Mouse (Mus musculus): Measurements from ENCODE around the gene Ucp3.
"Not testable (repeated sequence)": the region's sequence is repeated elsewhere in the genome, so short reads cannot be mapped to it uniquely, and the experiment has no call there.

Ucp3 gene

DNA sequence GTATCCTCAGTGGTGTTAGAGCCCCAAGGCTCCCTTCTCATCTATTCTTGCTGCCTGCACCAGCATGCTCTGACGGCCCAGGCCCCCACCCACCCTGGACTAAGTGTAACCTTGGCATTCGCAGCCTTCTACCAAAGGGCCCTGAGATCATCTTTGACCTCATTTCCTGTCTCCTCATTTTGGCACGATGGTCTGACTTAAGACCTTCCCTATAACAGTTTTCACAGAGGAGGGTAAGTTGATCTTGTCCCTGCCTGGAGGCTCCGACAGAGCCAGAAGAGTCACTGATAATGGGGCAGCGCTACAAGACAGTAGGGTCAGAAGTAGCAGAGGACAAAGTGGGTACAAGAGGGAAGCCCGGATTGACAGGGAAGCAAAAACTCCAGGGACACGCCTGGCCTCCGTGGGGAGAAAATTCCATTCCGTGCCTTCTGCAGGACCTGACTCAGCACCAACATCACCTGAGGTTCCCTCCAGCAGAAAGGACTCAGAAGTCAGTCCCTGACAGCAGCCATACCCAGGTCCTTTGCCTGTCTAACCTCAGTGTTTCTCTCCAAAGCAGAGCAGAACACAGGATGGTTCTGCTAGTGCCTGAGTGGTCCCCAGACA is 1.2 kb downstream of the Ucp3 start:
- DNase-seq (ENCODE audit: low spot score in 2 of 2), result no peak

DNA sequence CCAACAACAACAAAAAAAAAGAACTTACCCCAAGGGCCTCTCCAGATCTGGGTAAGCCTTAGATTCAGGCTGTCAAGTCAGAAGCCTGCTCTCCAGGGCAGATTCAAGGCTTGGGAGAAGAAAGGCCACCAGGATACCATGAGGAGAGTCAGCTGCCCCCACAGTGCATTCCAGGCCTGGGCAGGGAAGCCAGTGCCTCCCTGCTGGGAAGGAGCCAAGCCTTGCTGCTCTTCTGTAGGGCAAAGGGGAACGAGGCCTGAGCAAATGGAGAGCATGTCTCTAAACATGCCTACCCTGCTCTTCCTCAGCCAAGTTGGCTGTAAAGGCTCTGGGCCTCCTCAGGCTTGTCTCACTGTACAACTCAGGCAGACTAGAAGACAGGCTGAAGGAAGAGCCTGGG is 1.9 kb downstream of the Ucp3 start:
- no peak for DNase-seq (ENCODE audit: low spot score in 2 of 2)

DNA sequence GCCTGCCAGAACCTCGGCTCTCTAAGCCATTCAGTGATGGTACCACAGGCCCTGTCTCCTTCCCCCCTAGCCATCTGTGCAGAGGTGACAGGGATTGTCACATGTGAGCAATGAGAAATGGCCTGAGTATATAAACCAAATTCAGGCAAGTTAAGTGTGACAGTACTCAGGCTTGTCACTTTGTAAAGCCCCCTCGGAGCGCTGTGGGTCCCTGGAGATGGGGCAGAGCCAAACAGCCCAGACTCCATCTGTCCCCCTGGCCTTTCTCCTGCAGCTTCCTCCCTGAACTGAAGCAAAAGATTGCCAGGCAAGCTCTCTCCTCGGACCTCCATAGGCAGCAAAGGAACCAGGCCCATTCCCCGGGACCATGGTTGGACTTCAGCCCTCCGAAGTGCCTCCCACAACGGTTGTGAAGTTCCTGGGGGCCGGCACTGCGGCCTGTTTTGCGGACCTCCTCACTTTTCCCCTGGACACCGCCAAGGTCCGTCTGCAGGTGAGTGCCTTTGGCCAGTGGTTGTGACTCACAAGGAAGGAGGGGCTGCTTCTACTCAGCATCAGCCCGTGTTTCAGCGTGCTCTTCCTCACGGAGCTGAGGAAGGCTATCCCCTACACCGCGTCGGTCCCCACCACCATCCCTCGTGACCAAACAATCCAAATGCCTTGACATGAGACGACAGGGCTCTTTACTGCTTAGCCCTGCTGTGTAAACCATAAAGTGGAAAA is 6.5 kb downstream of the Ucp3 start:
- no peak for DNase-seq (ENCODE audit: low spot score in 2 of 2)

DNA sequence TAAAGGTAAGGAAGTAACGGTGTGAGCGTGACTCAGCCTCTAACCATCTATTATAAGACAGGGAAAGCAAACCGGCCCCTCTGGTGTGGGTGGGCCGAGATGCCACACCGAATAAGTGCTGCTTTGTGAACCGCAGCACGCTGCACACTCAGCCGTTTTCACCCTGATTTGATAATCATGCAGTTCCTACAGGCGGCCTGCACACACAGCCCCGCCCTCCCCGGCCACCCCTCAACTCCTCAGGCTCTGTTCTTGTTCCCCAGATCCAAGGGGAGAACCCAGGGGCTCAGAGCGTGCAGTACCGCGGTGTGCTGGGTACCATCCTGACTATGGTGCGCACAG is 7.0 kb downstream of the Ucp3 start:
- DNase-seq (ENCODE audit: low spot score in 2 of 2), result no peak

DNA sequence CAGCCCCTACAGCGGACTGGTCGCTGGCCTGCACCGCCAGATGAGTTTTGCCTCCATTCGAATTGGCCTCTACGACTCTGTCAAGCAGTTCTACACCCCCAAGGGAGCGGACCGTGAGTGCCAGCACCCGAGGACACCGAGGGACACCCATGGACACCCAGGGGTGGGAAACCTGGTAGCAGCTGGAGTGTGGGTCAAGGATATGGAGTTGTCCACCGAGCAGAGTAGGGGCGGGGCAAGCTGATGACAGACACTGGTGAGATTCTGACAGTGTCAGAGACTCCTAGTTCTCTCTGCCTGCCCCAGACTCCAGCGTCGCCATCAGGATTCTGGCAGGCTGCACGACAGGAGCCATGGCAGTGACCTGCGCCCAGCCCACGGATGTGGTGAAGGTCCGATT is 7.4 kb downstream of the Ucp3 start:
- no peak for DNase-seq (ENCODE audit: low spot score in 2 of 2)

DNA sequence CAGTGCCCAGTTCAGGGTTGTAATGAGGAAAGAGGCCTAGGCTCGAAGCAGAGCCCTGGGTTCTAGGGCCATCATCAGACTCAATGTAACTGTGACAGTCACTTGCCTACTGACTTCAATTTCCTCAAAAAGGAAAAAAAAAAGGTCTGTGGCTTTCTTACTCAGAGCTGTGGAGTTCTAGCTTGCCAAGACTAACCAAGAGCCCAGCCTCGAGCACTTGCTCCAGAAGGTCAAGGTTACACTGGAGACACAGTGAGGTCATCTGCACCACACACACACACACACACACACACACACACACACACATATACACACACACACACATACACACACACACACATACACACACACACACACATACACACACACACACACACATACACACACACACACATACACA is 9.3 kb downstream of the Ucp3 start:
- not testable (repeated sequence) for DNase-seq (ENCODE audit: low spot score in 2 of 2)

DNA sequence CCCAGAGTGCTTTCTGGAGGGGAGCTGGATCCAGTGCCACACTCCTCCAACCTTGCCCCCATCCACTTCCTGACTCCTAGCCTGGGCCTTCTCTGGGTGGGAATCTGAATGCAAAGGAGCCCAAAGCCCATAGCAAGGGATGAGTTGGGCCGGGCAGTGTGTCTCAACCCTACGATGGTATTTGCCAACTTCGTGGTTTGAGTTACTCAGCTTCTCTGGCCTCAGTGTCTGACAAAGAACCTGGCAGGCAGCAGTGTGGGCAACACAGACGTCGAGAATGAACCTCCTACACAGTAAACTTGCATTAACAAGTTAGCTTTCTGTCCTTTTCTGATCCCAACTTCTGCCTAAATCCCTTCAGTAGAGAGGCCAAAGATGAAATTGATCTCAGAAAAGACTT is 11.7 kb downstream of the Ucp3 start:
- DNase-seq (ENCODE audit: low spot score in 2 of 2), result no peak

DNA sequence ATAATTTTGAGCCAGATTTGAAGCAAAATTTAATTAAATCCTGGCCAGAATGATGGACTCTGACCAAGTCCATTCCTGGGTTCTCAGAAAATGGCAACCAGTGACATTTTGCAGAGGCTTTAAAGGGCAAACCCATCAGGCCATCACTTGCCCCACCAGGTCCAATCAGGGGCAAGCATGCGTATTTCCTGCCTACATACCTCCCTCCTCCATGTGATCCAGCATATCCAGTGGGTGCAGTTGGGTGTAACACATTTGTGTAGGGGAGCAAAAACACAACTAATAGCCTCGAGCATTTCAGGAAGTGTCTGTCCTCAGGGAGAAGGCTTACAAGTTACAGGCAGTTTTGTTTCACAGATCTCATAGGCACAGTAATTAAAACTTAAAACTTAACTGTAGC is 14.5 kb downstream of the Ucp3 start:
- no peak for DNase-seq (ENCODE audit: low spot score in 2 of 2)

DNA sequence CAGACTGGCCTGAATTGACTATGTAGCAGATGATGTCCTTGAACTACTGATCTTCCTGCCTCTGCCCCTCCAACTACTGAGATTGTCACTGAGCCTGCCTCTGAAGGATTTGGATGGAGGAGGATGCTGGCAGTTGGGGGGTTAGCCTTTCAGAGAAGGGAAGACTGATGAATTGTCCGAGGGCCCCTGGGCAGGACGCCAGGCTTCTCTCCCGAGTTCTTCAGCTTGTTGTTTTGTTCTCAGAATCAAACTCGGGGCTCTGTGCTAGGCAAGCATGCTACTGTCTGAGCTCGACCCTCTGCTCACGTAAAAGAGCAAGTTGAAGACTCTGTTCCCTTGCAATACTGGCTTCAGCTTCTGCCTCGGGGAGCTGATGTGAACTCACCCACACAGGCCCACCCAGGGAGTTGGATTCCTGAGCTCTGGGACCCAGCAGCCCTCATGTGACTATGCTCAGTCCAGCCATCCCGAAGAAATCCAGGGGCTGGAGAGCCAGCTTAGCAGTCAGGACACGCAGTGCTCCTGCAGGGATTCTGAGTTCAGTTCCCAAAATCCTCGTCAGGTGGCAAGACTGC is 15.8 kb downstream of the Ucp3 start:
- no peak for DNase-seq (ENCODE audit: low spot score in 2 of 2)

DNA sequence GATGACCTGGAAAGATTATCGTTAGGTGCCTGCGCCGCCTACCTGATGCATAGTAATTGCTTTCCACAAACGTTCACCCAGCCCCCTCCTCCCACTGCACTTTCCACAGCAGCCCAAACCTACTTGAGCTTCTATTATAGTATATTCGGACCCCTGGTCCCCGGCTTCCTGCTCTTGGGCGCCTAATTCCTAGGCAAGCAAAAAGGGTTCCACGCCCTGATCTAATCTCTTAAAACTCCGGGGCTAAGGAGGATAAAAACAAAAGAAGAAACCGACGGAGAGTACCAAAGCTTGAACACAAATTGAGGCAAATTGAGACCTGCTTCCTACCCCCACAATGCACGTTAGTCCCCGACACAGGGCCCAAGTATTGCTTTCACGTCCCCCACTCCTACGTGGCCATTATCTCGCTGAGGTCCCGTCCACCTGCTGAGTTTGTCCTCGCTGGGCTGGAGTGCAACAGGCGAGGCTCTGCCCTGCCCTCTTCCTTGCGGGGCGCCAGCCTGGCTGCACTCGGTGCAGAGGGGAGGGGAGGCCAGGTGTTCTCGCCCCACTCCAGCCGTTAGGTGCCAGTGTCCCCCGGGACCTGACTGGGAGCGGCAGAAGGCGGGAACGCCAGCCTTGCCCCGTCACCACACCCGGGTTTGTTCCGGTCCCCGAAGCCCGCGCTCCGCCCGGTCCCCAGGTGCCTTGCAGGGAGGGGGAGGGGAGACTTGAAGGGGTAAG is 19.8 kb downstream of the Ucp3 start:
- peak in 1 of 2 experiments; percentile 50 for DNase-seq (ENCODE audit: low spot score in 2 of 2)

DNA sequence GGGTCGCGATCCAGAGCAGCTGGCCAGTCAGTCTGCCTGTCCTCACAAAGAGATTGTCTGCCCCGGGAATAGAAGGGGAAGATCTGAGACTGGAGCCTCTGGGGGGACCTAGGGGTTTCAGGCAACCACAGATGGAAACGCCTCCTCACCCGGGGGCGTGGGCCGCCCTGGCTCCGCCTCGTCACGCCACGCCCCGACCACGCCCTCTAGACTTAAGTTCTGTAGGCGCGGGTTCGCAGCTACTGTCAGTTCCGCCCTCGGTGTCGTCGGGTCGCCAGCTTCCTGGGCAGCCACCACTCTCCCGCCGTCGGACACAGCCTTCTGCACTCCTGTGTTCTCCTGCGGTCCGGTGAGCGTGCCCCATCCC is 20.3 kb downstream of the Ucp3 start, which contains the start of gene Ucp2:
TSS of gene Ucp2 (plus strand) at position 221 of the 367 bp plus-strand sequence.
- peak; percentile 96 to 97 for DNase-seq (ENCODE audit: low spot score in 2 of 2)

DNA sequence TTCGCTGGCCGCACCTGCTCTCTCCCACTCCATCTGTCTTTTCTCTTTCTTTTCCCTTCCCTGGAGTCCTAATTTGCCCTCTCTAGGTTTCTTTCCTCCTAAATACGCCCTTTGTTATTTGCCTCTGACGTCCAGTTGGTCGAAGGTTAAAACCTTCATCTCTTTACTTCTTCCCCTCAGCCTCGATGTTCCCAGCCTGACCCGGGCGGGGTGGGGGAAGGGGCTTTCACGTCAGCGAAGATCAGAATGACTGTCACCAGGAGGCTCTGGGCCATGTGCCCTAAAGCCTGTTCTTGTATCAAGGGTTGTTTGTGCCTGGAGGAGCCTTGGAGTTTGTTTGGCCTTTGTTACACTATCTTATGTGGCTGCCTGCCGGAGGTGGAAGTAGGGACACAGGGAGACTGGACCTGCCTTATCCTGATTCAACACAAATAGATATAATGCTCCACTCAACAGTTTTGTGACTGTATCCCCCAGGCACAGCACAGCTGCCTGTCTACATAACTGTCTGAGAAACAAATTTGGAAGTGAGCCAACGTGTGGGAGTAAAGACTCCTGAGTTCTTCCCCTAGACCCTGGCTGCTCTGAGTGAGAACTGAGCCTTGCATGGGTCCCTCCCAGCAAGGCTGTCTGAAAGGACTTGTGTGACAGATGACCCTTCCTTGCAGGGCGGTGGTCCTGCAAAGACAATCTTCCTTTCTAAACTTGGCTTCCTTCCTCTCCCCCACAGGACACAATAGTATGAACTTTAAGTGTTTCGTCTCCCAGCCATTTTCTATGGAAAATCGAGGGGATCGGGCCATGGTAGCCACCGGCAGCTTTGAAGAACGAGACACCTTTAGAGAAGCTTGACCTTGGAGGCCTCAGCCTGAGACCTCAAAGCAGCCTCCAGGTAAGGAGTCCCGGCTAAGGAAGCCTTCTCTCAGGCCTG is 21.0 kb downstream of the Ucp3 start:
- peak; percentile 56 to 66 for DNase-seq (ENCODE audit: low spot score in 2 of 2)

DNA sequence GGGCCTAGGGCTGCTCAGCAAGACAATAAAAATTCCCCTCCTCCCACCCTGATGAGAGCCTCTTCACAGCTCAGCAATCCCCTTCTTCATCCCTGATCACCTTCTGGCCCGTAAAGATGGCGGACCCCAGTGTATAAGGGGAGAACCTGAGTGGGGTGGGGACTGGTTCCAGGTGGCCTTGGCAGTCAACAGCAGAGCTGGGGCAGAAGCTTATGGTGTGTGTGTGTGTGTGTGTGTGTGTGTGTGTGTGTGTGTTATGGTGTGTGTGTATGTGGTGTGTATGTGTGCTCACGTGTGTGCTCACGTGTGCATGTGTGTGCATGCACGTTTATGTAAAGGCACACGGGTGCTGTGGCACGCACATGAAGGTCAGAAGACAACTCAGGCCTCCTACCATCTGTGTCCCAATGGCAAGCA is 21.6 kb downstream of the Ucp3 start:
- peak in 1 of 2 experiments; percentile 43 for DNase-seq (ENCODE audit: low spot score in 2 of 2)

DNA sequence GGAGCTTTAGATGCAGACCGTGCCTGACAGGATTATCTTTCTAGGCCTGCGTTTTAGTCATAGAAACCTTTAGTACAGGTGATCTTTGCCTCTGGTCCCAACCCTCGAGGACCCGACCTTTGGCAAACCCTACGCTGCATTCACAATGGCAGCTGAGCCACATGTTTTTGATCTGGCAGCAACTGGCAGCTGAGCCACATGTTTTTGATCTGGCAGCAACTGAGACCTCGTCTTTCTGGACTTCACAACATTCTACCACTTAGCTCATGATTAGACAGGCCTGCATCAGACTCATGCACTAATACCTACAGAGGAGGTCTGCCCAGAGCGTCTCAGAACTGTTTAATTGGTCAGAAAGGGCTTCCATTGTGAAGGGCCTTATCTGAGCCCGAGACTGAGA is 22.3 kb downstream of the Ucp3 start:
- DNase-seq (ENCODE audit: low spot score in 2 of 2), result no peak

DNA sequence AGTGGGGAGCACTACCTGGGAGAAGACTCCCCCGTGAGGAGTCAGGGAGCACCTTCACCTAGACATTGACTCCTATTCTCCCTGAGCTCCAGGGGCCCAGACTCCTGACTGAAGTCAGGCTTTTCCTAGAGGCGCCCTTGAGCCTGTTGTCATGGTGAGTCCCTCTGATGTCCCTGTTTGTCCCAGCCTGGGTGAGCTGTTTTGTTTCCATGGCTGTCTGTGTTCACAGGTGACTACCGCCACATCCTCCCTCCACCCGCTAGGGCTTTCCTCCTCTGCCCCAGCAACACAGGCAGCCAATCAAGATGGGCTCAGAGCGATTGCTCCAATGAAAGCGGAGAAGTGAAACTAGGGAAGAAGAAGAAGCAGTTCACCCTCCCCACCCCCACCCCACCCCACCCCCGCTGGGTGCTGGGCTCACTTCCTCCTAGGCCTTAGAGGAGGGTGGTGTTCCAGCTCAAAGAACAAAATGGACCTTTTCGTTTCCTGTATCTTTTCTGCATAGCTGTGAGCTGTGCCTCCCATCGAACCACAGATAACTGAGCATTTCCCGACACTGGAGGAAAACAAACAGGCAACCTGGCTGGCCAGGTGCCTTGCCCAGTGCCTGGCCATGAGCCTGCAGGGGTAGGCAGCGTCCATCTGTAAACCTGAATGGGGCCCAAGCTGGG is 22.9 kb downstream of the Ucp3 start:
- peak; percentile 94 to 95 for DNase-seq (ENCODE audit: low spot score in 2 of 2)

DNA sequence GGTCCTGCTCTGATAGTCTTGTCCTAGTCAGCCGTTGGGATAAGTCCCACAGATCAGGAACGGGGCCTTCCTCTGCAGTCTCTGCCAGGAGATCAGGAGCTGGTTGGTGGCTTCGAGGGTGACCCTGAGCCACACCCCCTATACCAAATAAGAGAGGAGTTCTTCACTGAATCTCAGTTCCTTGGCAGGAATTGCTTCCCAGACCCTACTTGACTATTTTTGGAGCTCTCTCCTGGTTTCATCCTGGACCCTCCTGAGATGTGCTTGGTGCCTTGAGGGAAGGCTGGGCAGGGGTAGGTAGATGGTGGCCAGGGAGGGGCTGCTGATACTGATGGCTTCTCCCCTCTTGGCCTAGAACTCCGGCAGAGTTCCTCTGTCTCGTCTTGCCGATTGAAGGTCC is 23.6 kb downstream of the Ucp3 start:
- no peak for DNase-seq (ENCODE audit: low spot score in 2 of 2)

DNA sequence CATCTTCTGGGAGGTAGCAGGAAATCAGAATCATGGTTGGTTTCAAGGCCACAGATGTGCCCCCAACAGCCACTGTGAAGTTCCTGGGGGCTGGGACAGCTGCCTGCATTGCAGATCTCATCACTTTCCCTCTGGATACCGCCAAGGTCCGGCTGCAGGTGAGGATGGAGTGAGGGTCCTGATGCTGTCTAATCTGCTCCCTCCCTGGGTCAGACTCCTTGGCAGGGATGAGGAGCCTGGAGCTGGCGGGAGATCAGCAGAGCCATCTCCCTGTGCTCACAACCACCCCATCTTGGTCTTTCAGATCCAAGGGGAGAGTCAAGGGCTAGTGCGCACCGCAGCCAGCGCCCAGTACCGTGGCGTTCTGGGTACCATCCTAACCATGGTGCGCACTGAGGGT is 24.0 kb downstream of the Ucp3 start:
- DNase-seq (ENCODE audit: low spot score in 2 of 2), result no peak

DNA sequence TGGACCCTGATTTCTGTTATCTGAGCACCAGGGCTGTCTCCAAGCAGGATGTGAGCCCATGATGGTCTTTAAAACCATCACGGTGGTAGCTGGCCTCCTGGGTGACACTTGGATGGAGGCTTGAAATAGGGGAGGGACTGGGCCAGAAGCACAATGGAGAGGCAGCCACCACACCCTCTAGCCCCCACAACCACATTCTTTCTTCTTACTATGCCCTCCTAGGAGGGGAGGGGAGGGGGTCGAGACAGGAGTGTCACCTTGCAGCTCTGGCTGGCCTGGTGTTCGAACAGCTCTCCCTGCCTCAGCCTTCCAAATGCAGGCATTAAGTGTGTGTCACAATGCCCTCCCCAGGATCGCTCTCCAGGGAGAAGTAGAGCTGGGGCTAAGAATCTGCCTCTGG is 24.6 kb downstream of the Ucp3 start:
- DNase-seq (ENCODE audit: low spot score in 2 of 2), result no peak

DNA sequence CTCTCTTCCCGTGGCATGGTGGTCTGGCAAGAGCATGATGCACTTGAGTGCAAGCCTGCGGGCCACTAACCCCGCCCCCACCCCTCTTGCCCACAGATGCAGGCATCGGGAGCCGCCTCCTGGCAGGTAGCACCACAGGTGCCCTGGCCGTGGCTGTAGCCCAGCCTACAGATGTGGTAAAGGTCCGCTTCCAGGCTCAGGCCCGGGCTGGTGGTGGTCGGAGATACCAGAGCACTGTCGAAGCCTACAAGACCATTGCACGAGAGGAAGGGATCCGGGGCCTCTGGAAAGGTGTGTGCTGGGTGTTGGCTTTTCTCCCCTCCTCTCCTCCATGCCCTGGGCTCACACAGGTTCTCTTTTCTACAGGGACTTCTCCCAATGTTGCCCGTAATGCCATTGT is 25.2 kb downstream of the Ucp3 start:
- no peak for DNase-seq (ENCODE audit: low spot score in 2 of 2)

DNA sequence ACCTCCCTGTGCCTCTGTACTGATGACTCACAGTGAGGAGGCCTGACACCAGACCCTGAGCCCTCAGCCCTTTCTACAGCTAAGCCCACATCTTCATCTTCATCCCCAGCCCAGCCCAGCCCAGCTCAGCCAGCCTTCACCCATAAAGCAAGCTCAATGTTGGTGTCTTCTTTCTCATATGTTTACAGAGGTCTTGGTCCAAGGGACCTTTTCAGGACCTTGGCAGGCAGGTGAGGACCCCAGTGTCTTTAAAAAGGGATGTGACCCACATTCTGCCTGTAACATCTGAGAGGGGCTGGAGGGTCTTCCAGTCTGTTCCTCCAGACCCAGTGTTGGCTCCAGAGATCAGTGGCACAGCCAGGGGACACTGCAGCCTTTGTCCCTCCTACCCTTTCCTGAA is 26.7 kb downstream of the Ucp3 start:
- no peak for DNase-seq (ENCODE audit: low spot score in 2 of 2)

Data from spleen, postnatal 36 days (tissue).